Mouse (Mus musculus) bone marrow, adult 2 months (tissue): ENCODE measurements around the gene Gorasp1.

Experiments
- CTCF ChIP-seq: fragments of 200-500 bp; IDR thresholded peaks from 2 replicates; pipeline ENCODE4 v1.5.1; 2011; ENCODE audit warnings: low read length, control low read depth; ENCODE audit not compliant: control insufficient read depth, insufficient read depth
- POLR2A ChIP-seq: fragments of 200-500 bp; IDR thresholded peaks from 2 replicates; pipeline ENCODE4 v1.6.1; 2011; ENCODE audit warnings: low read depth, mild to moderate bottlenecking, control low read depth, low read length, borderline replicate concordance; ENCODE audit not compliant: control insufficient read depth

DNA sequence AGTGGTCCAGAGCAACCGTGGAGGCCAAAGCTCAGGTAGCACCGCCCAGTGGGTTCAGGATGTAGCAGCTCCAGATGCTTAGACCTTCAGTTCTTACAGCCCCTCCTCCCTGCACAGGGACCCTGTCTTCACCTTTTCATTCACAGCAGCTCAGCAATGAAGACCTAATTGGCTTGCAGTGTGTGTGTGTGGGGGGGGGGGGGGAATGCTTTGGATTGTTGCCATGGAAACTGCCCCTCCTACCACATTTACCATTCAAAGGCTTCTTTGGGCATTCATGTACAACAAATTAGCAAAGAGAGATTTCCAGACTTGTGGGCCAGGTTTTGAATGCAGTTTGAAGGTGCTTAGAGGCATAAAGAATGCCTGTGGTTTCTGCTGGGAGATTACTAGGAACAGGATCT lies 48.5 kb downstream of the Gorasp1 start:
- TF ChIP-seq POLR2A (no peak), CTCF (no peak)
